Mouse (Mus musculus) heart, embryonic 16.5 days (tissue): Measurements from ENCODE around the gene Kcnk3. TPM values are rescaled to one million over a fixed set of nuclear protein-coding genes. Genes with fewer than 3 reads are reported as not detected.

Experiments used
- ATAC-seq: fragments of 200-750 bp; cut with Nextera tagmentation; replicated peaks from 2 replicates; pipeline ENCODE4 v1.8.0; 2017; ENCODE audit warnings: moderate number of reproducible peaks; ENCODE audit not compliant: insufficient read depth, low FRiP score; ENCODE audit errors: extremely low read depth
- H3K27ac ChIP-seq: fragments of 300-500 bp; sonication (generic); 2 replicates; pipeline ENCODE4 v1.5.1; 2014; ENCODE audit warnings: mild to moderate bottlenecking, low read length, control low read depth, moderate library complexity
- H3K27me3 ChIP-seq: fragments of 300-500 bp; sonication (generic); 2 replicates; pipeline ENCODE4 v1.6.1; 2014; ENCODE audit warnings: low read length, mixed read lengths; ENCODE audit not compliant: control insufficient read depth, insufficient read depth
- H3K36me3 ChIP-seq: fragments of 300-500 bp; sonication (generic); 2 replicates; pipeline ENCODE4 v1.6.1; 2014; ENCODE audit not compliant: control insufficient read depth, insufficient read depth
- H3K4me1 ChIP-seq: fragments of 300-500 bp; sonication (generic); 2 replicates; pipeline ENCODE4 v1.6.1; 2014; ENCODE audit warnings: low read length, mixed read lengths; ENCODE audit not compliant: control insufficient read depth, insufficient read depth
- H3K4me2 ChIP-seq: fragments of 300-500 bp; sonication (generic); 2 replicates; pipeline ENCODE4 v1.6.1; 2014; ENCODE audit warnings: low read depth, mild to moderate bottlenecking, control low read depth, low read length
- H3K4me3 ChIP-seq: fragments of 300-500 bp; sonication (generic); 2 replicates; pipeline ENCODE4 v1.5.1; 2014; ENCODE audit warnings: mild to moderate bottlenecking, control low read depth, low read length
- H3K9ac ChIP-seq: fragments of 300-500 bp; sonication (generic); 2 replicates; pipeline ENCODE4 v1.6.1; 2014; ENCODE audit warnings: low read length, control low read depth
- H3K9me3 ChIP-seq: fragments of 300-500 bp; sonication (generic); replicated peaks from 2 replicates; pipeline ENCODE4 v1.6.1; 2016; ENCODE audit warnings: low read length; ENCODE audit not compliant: control insufficient read depth
- WGBS: fragments of 180-500 bp; shearing (Covaris S2); extraction: QIAGEN DNeasy Blood & Tissue Kit; methylation state at CpG from one replicate; pipeline ENCODE4 v1.1.7; 2014; 5-methylcytosine and 5-hydroxymethylcytosine counted together
- polyA plus RNA-seq: library from polyadenylated mRNA; unstranded; fragments of >200 nt; fragmentation: Nextera tagmentation; extraction: Ambion mirVana; gene quantifications from 2 replicates; pipeline ENCODE4 v1.2.1, GENCODE M21; 2015

Gene Kcnk3
- polyA plus RNA-seq, 1 experiment from 2014 or later, result 15.3 TPM

DNA sequence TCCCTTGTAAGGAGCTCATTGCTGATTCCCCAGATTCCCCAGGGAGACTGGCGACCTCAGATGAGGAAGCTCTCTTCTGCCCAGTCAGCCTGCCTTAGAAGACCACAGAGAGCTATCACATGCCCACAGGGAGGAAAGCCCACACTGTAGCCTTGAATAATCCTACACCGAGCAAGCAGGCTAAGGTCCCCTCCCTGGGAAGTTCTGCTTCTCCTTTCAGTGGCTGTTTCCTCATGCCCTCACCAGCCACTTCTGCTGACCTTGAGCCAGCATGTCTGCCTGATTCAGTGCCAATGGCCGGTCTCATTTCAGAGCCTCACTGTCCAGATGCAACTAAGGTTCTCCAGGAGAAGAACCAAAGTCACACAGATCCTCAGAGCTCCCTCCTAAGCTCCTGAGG is 62.8 kb downstream of the Kcnk3 start:
- peaks cover 6% of the 10 kb centered on the region for H3K36me3 ChIP-seq
- no peak overlapping the region for H3K9ac ChIP-seq
- no peak overlapping the region for H3K4me2 ChIP-seq
- no peak overlapping the region for H3K27ac ChIP-seq
- no peak overlapping the region for H3K4me3 ChIP-seq
- no peaks in the 10 kb centered on the region for H3K27me3 ChIP-seq
- no peak for ATAC-seq
- no peaks in the 10 kb centered on the region for H3K9me3 ChIP-seq
- 71% methylated on average over 3 of the region's 3 CpGs for WGBS
- peaks cover 19% of the 10 kb centered on the region for H3K4me1 ChIP-seq

DNA sequence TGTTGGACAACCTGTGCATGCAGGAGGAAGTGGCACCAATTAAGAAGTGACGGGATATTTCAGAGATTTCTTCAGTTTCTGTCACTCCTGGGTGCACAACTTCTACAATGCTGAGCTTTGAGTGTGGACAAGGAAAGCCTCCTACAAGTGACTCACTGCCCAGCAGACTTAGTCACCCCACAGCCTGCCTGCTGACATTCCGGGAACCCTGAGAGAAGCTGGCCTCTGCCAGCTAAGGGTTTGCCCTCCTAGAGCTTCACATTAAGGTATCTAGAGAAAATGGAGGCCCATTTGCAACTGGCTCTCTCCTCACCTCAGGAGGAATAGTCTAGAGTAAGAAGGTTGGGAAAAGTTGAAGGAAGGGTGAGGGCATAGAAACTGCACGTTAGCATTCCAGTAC is 63.6 kb downstream of the Kcnk3 start:
- Histone ChIP-seq H3K9me3 (no peaks in the 10 kb centered on the region), H3K27ac (no peak overlapping the region), H3K27me3 (no peaks in the 10 kb centered on the region), H3K4me1 (peaks cover 19% of the 10 kb centered on the region), H3K4me3 (no peak overlapping the region), H3K36me3 (peaks cover 13% of the 10 kb centered on the region), H3K4me2 (no peak overlapping the region), H3K9ac (no peak overlapping the region)
- 81% methylated on average over 3 of the region's 3 CpGs for WGBS
- no peak for ATAC-seq

- Histone ChIP-seq H3K4me1 (peaks cover 12% of the 10 kb centered on the region), H3K27me3 (no peaks in the 10 kb centered on the region), H3K9ac (no peak overlapping the region), H3K36me3 (peaks cover 18% of the 10 kb centered on the region), H3K9me3 (no peaks in the 10 kb centered on the region), H3K4me3 (no peak overlapping the region), H3K27ac (no peak overlapping the region), H3K4me2 (no peak overlapping the region)
- 80% methylated on average over 6 of the region's 6 CpGs for WGBS
- ATAC-seq, result no peak
These were observed 65.3 kb downstream of the Kcnk3 start for GRCm38 (mm10) chr5:30653246-30653645.

- Histone ChIP-seq H3K4me2 (no peak overlapping the region), H3K4me3 (no peak overlapping the region), H3K9me3 (no peaks in the 10 kb centered on the region), H3K4me1 (peaks cover 4% of the 10 kb centered on the region; the same call in 1 of the 2 replicates), H3K27ac (no peak overlapping the region), H3K36me3 (peaks cover 18% of the 10 kb centered on the region), H3K27me3 (no peaks in the 10 kb centered on the region), H3K9ac (no peak overlapping the region)
- 58% methylated on average over 8 of the region's 8 CpGs for WGBS
- no peak for ATAC-seq
These were observed 67.1 kb downstream of the Kcnk3 start for GRCm38 (mm10) chr5:30655042-30655441.

- no peak overlapping the region for H3K27ac ChIP-seq
- H3K9me3 ChIP-seq, result peaks cover under 1% of the 10 kb centered on the region; the same call in 1 of the 2 replicates
- no peak overlapping the region for H3K4me3 ChIP-seq
- H3K36me3 ChIP-seq, result peaks cover 21% of the 10 kb centered on the region
- H3K9ac ChIP-seq, result no peak overlapping the region
- H3K27me3 ChIP-seq, result no peaks in the 10 kb centered on the region
- no peak overlapping the region for H3K4me2 ChIP-seq
- ATAC-seq, result no peak
- peaks cover 4% of the 10 kb centered on the region; the same call in 1 of the 2 replicates for H3K4me1 ChIP-seq
- 91% methylated on average over 6 of the region's 6 CpGs for WGBS
These were observed 67.7 kb downstream of the Kcnk3 start for GRCm38 (mm10) chr5:30655526-30656195.

DNA sequence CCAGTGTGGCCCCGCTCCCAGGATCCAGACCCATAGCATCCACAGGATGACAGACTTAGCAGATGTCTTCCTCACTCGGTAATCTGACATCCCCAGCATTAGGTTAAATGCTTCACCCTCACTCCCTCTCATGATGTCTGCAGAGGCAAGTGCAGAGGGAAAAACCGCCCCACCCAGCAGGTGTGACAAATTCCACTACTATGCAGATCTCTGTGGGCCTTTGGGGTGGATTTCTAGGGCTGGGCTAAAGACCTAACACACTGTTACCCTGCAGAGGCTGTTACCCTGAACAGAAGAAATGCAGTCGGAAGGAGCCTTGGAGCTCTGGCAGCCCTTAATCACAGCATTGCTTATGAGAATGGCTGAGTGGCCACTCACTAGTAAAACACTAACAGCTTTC is 71.1 kb downstream of the Kcnk3 start:
- peaks cover 4% of the 10 kb centered on the region; the same call in 1 of the 2 replicates for H3K4me1 ChIP-seq
- no peak overlapping the region for H3K27ac ChIP-seq
- H3K4me3 ChIP-seq, result no peak overlapping the region
- H3K9ac ChIP-seq, result no peak overlapping the region
- H3K27me3 ChIP-seq, result no peaks in the 10 kb centered on the region
- no peak for ATAC-seq
- WGBS, result 76% methylated on average over 4 of the region's 4 CpGs
- H3K36me3 ChIP-seq, result peaks cover 20% of the 10 kb centered on the region
- H3K9me3 ChIP-seq, result peaks cover 8% of the 10 kb centered on the region; the same call in 1 of the 2 replicates
- H3K4me2 ChIP-seq, result no peak overlapping the region

DNA sequence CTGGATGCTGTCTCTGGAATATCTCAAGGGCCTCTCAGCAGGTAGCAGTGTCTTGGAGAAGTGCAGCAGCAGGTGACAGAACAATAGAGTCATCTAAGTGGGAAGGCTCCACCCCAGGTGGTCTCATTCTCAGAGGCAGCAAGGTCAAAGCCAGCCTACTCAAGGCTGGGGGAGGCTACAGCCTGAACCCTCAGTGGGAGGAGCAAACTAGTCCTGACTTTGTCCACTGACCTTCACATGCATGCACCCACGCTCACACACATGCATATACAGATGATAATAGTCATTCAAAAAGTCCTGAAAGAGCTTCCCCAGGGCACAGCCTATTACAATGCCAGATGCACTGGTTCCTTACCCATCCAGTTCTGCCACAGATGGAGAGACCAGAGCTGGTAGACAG is 72.3 kb downstream of the Kcnk3 start:
- Histone ChIP-seq H3K4me2 (no peak overlapping the region), H3K9ac (no peak overlapping the region), H3K27ac (no peak overlapping the region), H3K4me1 (no peaks in the 10 kb centered on the region), H3K27me3 (no peaks in the 10 kb centered on the region), H3K9me3 (peaks cover 8% of the 10 kb centered on the region; the same call in 1 of the 2 replicates), H3K36me3 (peaks cover 20% of the 10 kb centered on the region), H3K4me3 (no peak overlapping the region)
- no peak for ATAC-seq
- 64% methylated on average over 1 of the region's 1 CpGs for WGBS

DNA sequence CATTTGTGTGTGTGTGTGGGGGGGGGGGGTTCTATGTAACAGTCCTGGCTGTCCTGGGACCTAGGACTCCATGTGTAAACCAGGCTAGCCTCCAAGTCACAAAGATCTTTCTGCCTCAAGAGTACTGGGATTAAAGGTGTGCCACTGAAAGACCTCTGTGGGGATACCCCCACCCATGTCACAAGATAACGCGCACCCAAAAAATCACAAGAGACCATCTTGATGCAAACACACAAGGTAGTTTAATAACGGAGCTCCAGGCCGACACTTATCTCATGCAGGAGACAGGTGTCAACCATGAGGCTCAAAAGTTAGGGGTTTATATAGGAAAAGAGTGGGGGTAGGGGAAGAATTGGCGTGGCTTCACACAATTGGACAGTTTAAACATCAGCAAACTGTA is 72.8 kb downstream of the Kcnk3 start:
- Histone ChIP-seq H3K4me1 (0 out of 2 replicates have a peak, but pooled peaks cover under 1% of the 10 kb centered on the region), H3K4me3 (no peak overlapping the region), H3K27ac (no peak overlapping the region), H3K9ac (no peak overlapping the region), H3K9me3 (peaks cover 8% of the 10 kb centered on the region; the same call in 1 of the 2 replicates), H3K4me2 (no peak overlapping the region), H3K27me3 (no peaks in the 10 kb centered on the region), H3K36me3 (peaks cover 16% of the 10 kb centered on the region)
- ATAC-seq, result no peak
- WGBS, result 92% methylated on average over 5 of the region's 5 CpGs

DNA sequence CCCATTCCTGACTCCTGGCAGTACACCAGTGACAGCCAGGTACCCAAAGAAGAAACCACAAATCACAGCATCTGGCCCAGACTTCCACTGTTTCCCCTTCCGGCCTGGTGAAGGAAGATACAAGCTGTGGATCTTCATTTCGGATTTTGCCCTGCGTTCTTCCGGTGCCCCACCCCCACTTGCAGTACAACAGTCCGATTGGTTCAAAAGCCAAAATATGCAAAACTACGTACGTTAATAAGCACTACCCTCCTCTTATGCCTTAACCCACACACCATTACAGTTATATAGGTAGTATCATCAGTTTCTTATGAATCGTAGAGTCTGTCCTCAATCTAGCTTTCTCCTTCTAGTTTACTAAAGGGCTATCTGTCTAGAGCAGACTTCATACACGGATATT is 77.4 kb downstream of the Kcnk3 start:
- no peak for ATAC-seq
- 88% methylated on average over 9 of the region's 9 CpGs for WGBS

More for the DNA sequence above, 77.4 kb downstream of the Kcnk3 start:
- no peak overlapping the region for H3K27ac ChIP-seq
- peaks cover 7% of the 10 kb centered on the region; the same call in 1 of the 2 replicates for H3K36me3 ChIP-seq
- H3K9me3 ChIP-seq, result peaks cover 8% of the 10 kb centered on the region; the same call in 1 of the 2 replicates
- peaks cover 22% of the 10 kb centered on the region for H3K4me1 ChIP-seq
- no peak overlapping the region for H3K4me3 ChIP-seq
- H3K4me2 ChIP-seq, result no peak overlapping the region
- no peaks in the 10 kb centered on the region for H3K27me3 ChIP-seq
- no peak overlapping the region for H3K9ac ChIP-seq
